Mouse (Mus musculus) cortical plate, adult 2 months (tissue): ENCODE data around the gene P3h3. TPM values are rescaled to one million over a fixed set of nuclear protein-coding genes. Genes with fewer than 3 reads are reported as not detected.
"Not testable (repeated sequence)": the region's sequence is repeated elsewhere in the genome, so short reads cannot be mapped to it uniquely, and the experiment has no call there.

ENCODE experiments used
- H3K27ac ChIP-seq: fragments of 200-500 bp; 2 replicates; pipeline ENCODE4 v1.5.1; 2012; ENCODE audit warnings: low read length, control low read depth, inconsistent platforms; ENCODE audit not compliant: insufficient read depth
- H3K4me1 ChIP-seq: fragments of 200-500 bp; 2 replicates; pipeline ENCODE4 v1.6.1; 2011; ENCODE audit warnings: low read length; ENCODE audit not compliant: control insufficient read depth, insufficient read depth
- H3K4me3 ChIP-seq: fragments of 200-500 bp; 2 replicates; pipeline ENCODE4 v1.5.1; 2011; ENCODE audit warnings: mild to moderate bottlenecking, low read length, control low read depth; ENCODE audit not compliant: insufficient read depth
- CTCF ChIP-seq: fragments of 200-500 bp; IDR thresholded peaks from 2 replicates; pipeline ENCODE4 v1.5.1; 2011; ENCODE audit warnings: mild to moderate bottlenecking, control low read depth, low read length; ENCODE audit not compliant: insufficient read depth; ENCODE audit errors: extremely low read depth
- POLR2A ChIP-seq: fragments of 200-500 bp; IDR thresholded peaks from 2 replicates; pipeline ENCODE4 v1.6.1; 2011; ENCODE audit warnings: mild to moderate bottlenecking, low read length, control low read depth; ENCODE audit not compliant: insufficient read depth; ENCODE audit errors: extremely low read depth
- polyA plus RNA-seq: library from polyadenylated mRNA; depleted of rRNA; stranded (reverse); fragments of >200 nt; gene quantifications from 2 replicates; pipeline ENCODE4 v1.2.3, GENCODE M21; 2012

P3h3 gene
- polyA plus RNA-seq, 1 experiment: 59.6 TPM

DNA sequence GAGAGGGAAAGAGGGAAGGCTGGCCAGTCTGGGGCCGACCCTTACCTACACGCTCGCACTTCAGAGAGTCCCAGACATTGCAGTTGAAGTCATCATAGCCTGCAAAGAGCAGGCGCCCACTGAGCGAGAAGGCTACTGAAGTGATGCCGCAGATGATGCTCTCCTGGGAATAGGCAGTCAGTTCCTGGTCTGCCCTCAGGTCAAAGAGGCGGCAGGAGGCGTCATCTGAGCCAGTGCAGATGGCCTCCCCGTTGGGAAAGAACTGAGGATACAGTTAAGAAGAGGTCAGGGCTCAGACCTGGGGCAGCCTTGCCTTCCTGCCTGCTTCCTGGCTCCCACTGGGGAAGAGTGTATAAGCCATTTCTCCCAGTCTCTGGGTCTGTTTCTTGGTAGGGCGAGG is 22.0 kb downstream of the P3h3 start:
- TF ChIP-seq CTCF (no peak), POLR2A (no peak)
- no peaks in the 10 kb centered on the region for H3K4me1 ChIP-seq
- H3K27ac ChIP-seq: no peak overlapping the region
- no peak overlapping the region for H3K4me3 ChIP-seq

DNA sequence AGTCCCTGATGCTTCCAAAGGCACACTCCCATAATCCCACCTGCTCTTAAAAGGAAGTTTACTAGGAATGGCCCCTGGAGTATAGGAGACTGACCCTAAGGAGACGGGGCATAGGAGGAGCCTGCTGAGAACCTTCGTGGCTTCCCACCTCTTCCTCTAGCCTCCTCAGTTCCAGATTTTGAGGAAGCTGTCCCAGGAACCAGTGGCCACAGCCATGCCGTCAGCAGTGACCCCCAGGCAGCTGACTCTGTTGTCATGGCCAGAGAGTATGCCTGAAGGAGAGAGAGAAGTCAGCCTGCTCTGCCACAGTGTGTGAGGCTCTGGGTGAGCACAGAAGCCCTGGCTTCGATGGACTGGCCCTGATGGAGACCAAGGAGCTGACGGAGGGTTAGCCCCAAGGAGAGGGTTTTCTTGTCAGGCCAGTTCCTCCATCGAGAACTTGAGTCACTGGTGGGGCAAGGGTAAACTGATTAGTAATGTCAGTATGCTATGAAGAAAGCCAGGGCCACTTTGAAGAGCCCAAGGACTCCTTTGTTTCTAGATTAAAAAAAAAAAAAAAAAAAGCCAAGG is 23.0 kb downstream of the P3h3 start:
- Histone ChIP-seq H3K27ac (no peak overlapping the region), H3K4me3 (no peak overlapping the region)
- TF ChIP-seq POLR2A (no peak), CTCF (no peak)

DNA sequence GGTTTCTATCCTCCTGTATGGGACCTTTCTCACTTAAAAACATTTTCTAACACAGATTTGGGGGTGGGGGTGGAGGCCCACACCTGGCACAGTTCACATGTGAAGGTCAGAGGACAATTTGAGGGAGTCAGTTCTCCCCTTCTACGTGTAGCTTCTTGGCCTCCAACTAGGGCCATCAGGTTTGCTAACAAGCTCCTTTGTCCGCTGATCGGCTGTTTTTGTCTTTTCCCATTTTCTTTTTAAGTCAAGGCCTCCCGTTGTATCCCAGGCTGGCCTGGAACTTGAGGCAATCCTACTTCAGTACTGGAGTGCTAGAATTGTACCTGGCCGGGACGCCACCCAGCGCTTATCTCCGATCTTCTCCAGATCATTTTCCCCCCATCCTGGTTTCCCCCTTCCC is 25.9 kb downstream of the P3h3 start:
- no peak for TF ChIP-seq POLR2A
- no peak for TF ChIP-seq CTCF
- H3K4me1 ChIP-seq: no peaks in the 10 kb centered on the region
- H3K4me3 ChIP-seq: no peak overlapping the region
- H3K27ac ChIP-seq: no peak overlapping the region

More for the DNA sequence above, 23.0 kb downstream of the P3h3 start:
- no peaks in the 10 kb centered on the region for H3K4me1 ChIP-seq

DNA sequence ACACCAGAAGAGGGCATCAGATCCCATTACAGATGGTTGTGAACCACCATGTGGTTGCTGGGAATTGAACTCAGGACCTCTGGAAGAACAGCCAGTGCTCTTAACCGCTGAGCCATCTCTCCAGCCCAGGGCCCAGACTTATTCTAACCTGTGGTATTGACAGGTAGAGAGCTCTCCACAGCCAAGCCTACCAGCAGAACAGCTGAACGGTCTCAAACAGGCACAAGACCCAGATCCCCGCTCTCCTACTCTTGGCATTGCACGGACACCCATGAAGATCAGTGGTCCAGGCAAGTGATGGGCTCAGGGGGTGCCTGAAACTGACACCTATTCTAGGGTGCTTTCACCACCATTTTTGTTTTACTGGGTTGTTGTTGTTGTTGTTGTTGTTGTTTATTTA is 26.4 kb downstream of the P3h3 start:
- not testable (repeated sequence) for H3K4me3 ChIP-seq, H3K27ac ChIP-seq, H3K4me1 ChIP-seq

DNA sequence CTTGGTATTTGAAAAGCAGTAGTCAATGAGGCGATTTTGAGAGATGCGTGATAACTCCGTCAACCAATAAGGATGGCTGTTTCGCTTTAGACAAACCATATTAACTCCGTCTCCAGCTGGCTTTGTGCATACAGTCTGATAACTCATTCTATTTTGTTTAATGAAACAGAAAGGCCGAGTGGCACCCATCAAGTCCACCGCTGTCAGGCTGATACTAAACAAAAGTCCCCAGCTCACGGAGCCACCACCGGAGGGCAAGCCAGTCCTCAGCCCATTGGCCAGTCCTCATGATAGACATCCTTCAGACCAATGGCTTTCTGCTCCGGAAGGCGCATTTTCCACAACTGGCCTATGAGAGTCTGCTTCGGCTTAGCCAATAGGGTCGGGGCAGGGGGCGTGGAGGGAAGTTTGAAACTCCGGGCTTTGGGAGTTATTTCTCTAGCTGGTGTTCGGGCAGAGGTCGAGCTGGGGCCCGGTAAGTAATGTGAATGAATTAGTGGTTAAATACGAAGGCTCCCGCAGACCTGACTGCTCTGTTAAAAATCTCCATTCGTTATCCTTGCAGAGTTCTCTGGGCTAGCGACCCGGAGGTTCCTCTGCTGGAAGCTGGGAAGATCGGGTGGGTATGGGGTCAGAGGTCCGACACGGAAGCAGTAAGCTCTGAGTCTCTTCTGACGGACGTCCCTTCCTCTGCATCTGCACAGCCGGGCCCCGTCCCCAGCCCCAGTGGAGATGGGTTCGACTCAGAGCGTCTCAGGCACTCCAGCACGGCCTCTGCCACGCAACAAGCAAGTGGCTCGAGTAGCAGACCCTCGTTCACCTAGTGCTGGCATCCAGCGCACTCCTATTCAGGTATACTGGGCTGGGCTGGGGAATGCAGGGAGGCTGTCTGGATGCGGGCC is 27.5 kb downstream of the P3h3 start:
- H3K27ac ChIP-seq: peak overlapping the region; percentile 24
- TF ChIP-seq CTCF (no peak), POLR2A (peak; percentile 80; the same call in 1 of the 2 replicates)

DNA sequence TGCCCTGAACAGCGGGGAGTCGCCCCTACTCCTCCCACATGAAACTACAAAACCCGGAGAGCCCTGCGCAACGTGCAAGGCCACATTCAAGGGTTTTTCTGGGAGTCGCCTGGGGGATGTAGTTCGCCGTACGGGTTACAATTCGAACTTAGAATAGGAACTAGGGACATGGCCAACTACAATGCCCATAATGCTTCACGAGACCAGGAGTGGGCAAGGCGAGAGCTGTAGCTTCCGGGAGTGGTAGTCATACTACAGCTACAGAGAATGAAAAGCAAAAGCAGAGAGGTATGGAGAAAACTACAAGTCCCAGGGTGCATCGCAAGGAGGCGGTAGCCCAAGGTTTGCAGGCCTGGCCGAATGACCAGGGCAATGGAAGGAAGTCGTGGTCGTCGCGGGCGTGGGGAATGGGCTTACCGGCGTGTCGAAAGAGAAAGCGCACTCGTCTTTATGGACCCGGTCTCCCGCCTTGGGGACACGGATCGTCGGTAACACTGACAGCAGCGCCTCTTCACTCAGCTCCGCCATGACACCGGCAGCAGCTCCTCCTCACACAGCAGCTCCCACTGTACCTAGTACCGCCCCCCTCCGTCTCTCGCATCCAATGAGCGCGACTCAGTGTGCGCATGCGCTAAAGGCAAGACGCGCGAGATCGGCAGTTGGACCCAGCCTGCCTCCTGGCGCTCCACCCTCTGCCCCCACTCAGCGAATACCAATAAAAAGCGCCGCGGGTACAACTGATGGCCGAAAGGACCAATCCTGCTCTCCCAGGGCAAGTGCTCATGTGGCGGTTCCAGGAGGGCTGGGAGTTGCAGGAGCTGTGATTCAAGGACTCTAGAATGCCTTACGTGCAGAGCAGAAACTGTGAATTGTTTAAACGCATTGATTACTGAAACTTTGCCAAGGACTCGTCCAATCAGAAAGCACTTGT is 28.4 kb downstream of the P3h3 start, which contains the start of the genes Usp5 and Cdca3:
Gene Usp5, minus strand, starts transcription at position 617 of the 931 bp plus-strand sequence.
Gene Cdca3, plus strand, starts transcription at position 680 of the 931 bp plus-strand sequence.
- Histone ChIP-seq H3K27ac (peak within 1 kb of the TSS; percentile 36), H3K4me3 (peak within 1 kb of the TSS; percentile 53), H3K4me1 (no peaks in the 10 kb centered on the region)
- TF ChIP-seq POLR2A (peak; percentile 83), CTCF (no peak)

More for the DNA sequence above, 27.5 kb downstream of the P3h3 start:
- H3K4me1 ChIP-seq: no peaks in the 10 kb centered on the region
- peak overlapping the region; percentile 53 for H3K4me3 ChIP-seq

DNA sequence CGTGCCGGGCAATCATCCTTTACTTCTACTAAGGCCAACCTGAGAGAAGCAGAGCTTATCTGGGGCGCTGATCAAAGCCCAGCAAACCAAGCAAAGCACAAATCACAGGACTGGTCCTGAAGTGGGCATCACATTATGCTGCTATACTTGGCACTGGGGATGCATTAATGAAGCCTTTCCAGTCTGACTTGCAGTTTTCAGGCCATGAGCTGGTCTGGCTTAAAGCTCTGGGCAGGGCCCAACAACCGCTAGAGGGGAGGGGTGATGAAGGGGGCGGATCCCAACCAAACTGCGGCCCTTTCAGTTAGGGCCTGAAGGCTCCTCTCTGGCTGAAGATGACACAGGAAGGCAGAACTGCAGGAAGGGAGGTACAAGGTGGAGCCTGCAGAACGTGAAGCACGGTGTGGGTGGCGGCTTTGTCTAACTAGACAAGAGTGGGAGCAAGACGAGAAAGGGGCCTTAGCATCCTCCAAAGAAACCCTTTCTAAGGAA is 29.4 kb downstream of the P3h3 start:
- TF ChIP-seq CTCF (no peak), POLR2A (no peak)
- Histone ChIP-seq H3K4me3 (peak overlapping the region; percentile 53), H3K27ac (no peak overlapping the region), H3K4me1 (no peaks in the 10 kb centered on the region)

DNA sequence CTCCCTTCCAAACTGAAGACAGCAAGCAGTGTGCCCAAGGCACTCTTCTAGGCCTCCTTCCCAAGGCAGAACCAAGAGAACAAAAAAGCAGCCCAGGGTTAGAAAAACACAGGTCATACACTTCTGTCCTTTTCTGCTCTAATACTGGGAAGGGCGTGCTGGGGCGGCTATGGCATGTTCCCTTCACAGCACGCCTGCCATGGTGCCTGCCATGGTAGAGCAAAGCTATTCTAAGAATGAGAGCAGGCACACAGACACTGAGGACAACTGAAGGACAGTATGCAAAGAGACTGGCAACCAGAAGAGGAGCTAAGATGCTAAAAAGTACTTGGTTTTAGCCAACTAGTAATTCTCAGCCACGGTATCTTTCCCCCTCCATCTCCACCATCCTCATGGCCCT is 35.5 kb downstream of the P3h3 start:
- Histone ChIP-seq H3K4me3 (no peak overlapping the region), H3K27ac (no peak overlapping the region), H3K4me1 (peaks cover 4% of the 10 kb centered on the region)
- no peak for TF ChIP-seq CTCF
- no peak for TF ChIP-seq POLR2A

DNA sequence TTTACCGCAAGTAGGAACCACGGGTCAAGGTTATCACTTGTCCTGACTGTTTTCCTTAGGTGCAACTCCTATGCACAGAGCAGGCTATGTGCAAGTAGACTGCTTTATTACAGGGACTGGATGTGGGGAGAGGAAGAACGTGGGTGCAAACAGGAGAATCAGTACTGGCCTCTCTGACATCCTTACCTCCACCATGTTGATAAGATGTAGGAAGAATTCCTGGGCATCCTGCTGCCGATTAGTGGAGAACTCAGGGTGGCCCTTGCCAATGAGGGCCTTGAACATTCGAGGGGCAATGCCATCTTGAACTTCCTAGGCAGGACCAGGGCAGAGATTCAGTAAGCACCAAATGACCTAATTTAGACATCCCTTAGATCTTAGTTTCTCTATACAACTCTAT is 36.7 kb downstream of the P3h3 start:
- no peak overlapping the region for H3K27ac ChIP-seq
- no peak for TF ChIP-seq CTCF
- no peak for TF ChIP-seq POLR2A

More for the DNA sequence above, 36.7 kb downstream of the P3h3 start:
- no peak overlapping the region for H3K4me3 ChIP-seq
- H3K4me1 ChIP-seq: peaks cover 4% of the 10 kb centered on the region
